Mouse (Mus musculus) intestine, postnatal 0 days (tissue): ENCODE results near the gene Stat6. TPM values are rescaled to one million over a fixed set of nuclear protein-coding genes. Genes with fewer than 3 reads are reported as not detected.
A peak's percentile ranks its signal among the peaks of the same experiment; 100 is the strongest.

Source experiments
- ATAC-seq: fragments of 200-750 bp; cut with Nextera tagmentation; 2 replicates; pipeline ENCODE4 v1.8.0; 2017; ENCODE audit warnings: mild to moderate bottlenecking, moderate TSS enrichment, moderate library complexity
- H3K27ac ChIP-seq: fragments of 300-500 bp; sonication (generic); 2 replicates; pipeline ENCODE4 v1.5.1; 2014; ENCODE audit warnings: mild to moderate bottlenecking, low read depth, low read length, moderate library complexity
- H3K27me3 ChIP-seq: fragments of 300-500 bp; sonication (generic); replicated peaks from 2 replicates; pipeline ENCODE4 v1.6.1; 2014; ENCODE audit warnings: low read length, mixed read lengths; ENCODE audit not compliant: control insufficient read depth, insufficient read depth
- H3K36me3 ChIP-seq: fragments of 300-500 bp; sonication (generic); 2 replicates; pipeline ENCODE4 v1.6.1; 2014; ENCODE audit warnings: mild to moderate bottlenecking, moderate library complexity; ENCODE audit not compliant: control insufficient read depth, insufficient read depth
- H3K4me1 ChIP-seq: fragments of 300-500 bp; sonication (generic); replicated peaks from 2 replicates; pipeline ENCODE4 v1.6.1; 2014; ENCODE audit warnings: antibody characterized with exemption, low read length, mixed read lengths; ENCODE audit not compliant: control insufficient read depth, insufficient read depth
- H3K4me2 ChIP-seq: fragments of 300-500 bp; sonication (generic); replicated peaks from 2 replicates; pipeline ENCODE4 v1.6.1; 2014; ENCODE audit warnings: low read depth, mild to moderate bottlenecking, moderate library complexity
- H3K4me3 ChIP-seq: fragments of 300-500 bp; sonication (generic); 2 replicates; pipeline ENCODE4 v1.5.1; 2014; ENCODE audit warnings: low read depth, low read length
- H3K9ac ChIP-seq: fragments of 300-500 bp; sonication (generic); 2 replicates; pipeline ENCODE4 v1.6.1; 2014; ENCODE audit warnings: mild to moderate bottlenecking, low read depth, low read length
- H3K9me3 ChIP-seq: fragments of 300-500 bp; sonication (generic); 2 replicates; pipeline ENCODE4 v1.6.1; 2016; ENCODE audit warnings: mixed run types; ENCODE audit not compliant: control insufficient read depth
- CTCF ChIP-seq: sonication (generic); IDR thresholded peaks from 2 replicates; pipeline ENCODE4 v1.5.1; 2016; ENCODE audit warnings: low read depth, mild to moderate bottlenecking, control low read depth, antibody characterized with exemption, moderate library complexity
- WGBS: fragments of 180-500 bp; shearing (Covaris S2); extraction: QIAGEN DNeasy Blood & Tissue Kit; methylation state at CpG from one replicate; pipeline ENCODE4 v1.1.7; 2014; 5-methylcytosine and 5-hydroxymethylcytosine counted together
- polyA plus RNA-seq: library from polyadenylated mRNA; unstranded; fragments of >200 nt; fragmentation: Nextera tagmentation; extraction: Ambion mirVana; gene quantifications from 2 replicates; pipeline ENCODE4 v1.2.1, GENCODE M21; 2015

Stat6 gene
- polyA plus RNA-seq, 1 experiment from 2014 or later, result 27.1 TPM

GRCm38 (mm10) chr10:127666501-127667268, 23.9 kb downstream of the Stat6 start, which contains the start of gene Nemp1:
Nemp1 (plus strand) TSS chr10:127666901.
- no peaks in the 10 kb centered on the region for H3K9me3 ChIP-seq
- TF ChIP-seq CTCF, result no peak
- H3K27ac ChIP-seq, result peak within 1 kb of the TSS; percentile 81
- H3K4me1 ChIP-seq, result no peaks in the 10 kb centered on the region; the same call in 1 of the 2 replicates
- H3K27me3 ChIP-seq, result no peaks in the 10 kb centered on the region; the same call in 1 of the 2 replicates
- WGBS, result under 1% methylated on average over 64 of the region's 73 CpGs
- ATAC-seq, result peak; percentile 62
- peak within 1 kb of the TSS; percentile 93 for H3K4me2 ChIP-seq
- peak within 1 kb of the TSS; percentile 56 for H3K4me3 ChIP-seq
- peak within 1 kb of the TSS; percentile 67 for H3K9ac ChIP-seq
- H3K36me3 ChIP-seq, result no peaks in the 10 kb centered on the region; the same call in 1 of the 2 replicates

DNA sequence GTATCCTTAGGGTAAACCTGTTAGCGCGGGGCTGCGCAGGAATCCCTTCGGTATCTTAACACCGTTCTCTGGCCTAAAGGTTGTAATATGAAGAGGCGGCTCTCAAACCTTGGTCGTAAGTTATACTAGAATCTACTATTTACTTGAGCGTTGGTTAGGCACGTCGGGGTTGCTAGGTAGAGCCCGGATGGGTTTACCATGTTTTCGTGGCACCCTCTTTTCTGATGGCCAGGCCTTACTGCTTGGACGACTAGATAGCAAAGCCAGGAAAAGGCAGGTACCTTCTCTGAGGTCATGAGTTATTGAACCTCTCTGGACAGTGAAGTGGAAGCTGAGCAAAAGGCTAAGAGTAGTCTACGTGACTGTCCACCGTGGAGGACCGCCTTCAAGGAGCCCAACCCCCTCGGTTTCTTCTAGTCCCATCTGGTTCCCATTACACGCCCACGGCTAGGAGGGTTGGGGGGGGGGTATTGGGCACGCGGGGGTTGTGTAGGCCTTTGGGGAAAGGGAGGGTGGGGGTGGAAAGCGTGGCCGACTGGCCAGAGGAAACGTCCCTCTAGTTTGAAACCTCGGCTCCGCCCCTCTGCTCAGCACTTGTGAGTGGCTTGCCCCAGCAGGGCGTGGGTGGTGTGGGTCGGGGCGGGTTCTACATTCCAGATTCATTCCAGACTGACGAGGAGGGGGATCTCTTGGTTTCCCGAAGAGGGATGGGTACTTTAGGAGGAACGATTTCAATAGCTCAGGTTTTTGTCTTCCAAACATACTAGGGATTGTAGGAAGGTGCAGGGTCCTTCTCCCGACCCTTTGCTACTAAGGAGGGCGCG, 24.7 kb downstream of the Stat6 start:
- Histone ChIP-seq H3K4me2 (peak overlapping the region; percentile 93), H3K9ac (peak overlapping the region; percentile 67), H3K36me3 (no peaks in the 10 kb centered on the region; the same call in 1 of the 2 replicates), H3K9me3 (no peaks in the 10 kb centered on the region), H3K4me1 (no peaks in the 10 kb centered on the region; the same call in 1 of the 2 replicates), H3K27me3 (no peaks in the 10 kb centered on the region; the same call in 1 of the 2 replicates), H3K27ac (peak overlapping the region; percentile 81), H3K4me3 (peak overlapping the region; percentile 56)
- ATAC-seq, result peak; percentile 54
- WGBS, result 2% methylated on average over 35 of the region's 35 CpGs
- TF ChIP-seq CTCF, result no peak

DNA sequence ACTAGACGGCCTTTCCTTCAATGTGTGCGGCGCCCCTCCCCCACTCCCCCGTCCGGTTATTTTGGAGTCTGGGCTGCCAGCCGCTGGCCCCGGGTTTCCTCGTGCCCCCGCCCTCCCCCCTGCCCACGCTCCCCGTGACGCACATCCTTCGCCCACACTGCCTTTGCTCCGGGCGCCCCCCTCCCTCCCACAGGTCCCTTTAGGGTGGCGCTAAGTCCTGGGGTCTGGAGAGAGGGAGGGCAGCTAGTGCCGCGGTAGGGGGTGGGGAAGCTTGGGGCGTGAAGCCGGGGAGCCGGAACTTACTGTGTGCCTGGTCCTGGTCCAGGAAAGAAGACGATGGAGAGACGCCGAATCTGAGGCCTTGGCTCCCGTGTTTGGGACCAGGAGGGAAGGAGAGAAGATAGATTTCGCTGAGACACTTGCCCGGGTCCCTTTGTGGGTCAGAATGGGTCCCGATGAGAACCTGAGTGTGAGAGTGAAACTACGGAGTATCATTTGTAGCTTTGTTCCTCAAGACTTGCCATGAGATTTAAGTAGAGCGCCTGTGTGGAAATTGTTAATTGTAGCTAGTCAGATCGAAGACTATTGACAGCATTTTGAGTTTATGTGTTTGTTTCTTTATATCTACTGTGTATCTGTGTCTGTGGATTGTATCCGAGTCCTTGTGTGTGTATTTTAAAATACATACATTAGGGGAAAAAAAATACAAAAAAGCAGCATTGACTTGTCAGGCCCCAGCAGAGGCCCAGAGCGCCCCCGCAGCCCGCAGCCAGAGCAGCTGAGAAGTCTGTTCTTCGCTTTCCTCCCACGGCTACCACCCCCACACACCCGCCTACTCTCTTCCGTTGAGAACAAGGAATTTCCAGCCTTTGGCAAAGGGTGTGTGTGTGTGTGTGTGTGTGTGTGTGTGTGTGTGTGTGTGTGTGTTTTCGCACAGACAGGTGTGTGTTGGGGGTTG, 25.6 kb downstream of the Stat6 start, which contains the start of gene Nab2:
Nab2 (minus strand) TSS at position 476 of the 958 bp plus-strand sequence.
- Histone ChIP-seq H3K9ac (peak within 1 kb of the TSS; percentile 37), H3K4me3 (peak within 1 kb of the TSS; percentile 56), H3K4me2 (peak within 1 kb of the TSS; percentile 93), H3K9me3 (no peaks in the 10 kb centered on the region), H3K4me1 (no peaks in the 10 kb centered on the region; the same call in 1 of the 2 replicates), H3K27me3 (no peaks in the 10 kb centered on the region; the same call in 1 of the 2 replicates), H3K36me3 (no peaks in the 10 kb centered on the region; the same call in 1 of the 2 replicates), H3K27ac (peak within 1 kb of the TSS; percentile 81)
- peak; percentile 34 for ATAC-seq
- WGBS, result 8% methylated on average over 39 of the region's 40 CpGs
- peak; percentile 49 for TF ChIP-seq CTCF

GRCm38 (mm10) chr10:127669170-127669569, 26.4 kb downstream of the Stat6 start:
- H3K4me2 ChIP-seq, result peak overlapping the region; percentile 93
- no peaks in the 10 kb centered on the region; the same call in 1 of the 2 replicates for H3K27me3 ChIP-seq
- H3K9me3 ChIP-seq, result no peaks in the 10 kb centered on the region
- no peak for TF ChIP-seq CTCF
- no peaks in the 10 kb centered on the region; the same call in 1 of the 2 replicates for H3K36me3 ChIP-seq
- WGBS, result 38% methylated on average over 7 of the region's 7 CpGs
- no peak overlapping the region; the same call in 1 of the 2 replicates for H3K9ac ChIP-seq
- no peak for ATAC-seq
- no peaks in the 10 kb centered on the region; the same call in 1 of the 2 replicates for H3K4me1 ChIP-seq
- peak overlapping the region; percentile 81; the same call in 1 of the 2 replicates for H3K27ac ChIP-seq
- peak overlapping the region; percentile 56; the same call in 1 of the 2 replicates for H3K4me3 ChIP-seq

DNA sequence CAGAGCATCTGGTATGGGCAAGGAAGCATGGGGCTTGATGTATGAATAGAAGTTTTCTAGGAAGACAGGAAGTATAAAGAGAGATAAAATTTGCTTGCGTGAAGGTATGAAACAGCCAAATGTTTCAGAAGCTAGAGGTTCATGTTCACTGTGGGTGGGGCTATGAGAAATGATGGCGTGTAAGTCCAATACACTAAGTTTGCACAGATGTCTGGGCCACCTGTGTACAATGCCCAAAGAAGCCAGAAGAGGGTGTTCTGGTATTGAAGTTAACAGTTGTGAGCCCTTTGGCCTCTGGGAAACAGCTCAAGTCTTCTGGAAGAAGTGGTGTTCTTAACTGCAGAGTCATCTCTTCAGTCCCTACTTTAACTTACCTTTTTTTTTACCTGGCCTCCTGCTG, 27.4 kb downstream of the Stat6 start:
- Histone ChIP-seq H3K9ac (no peak overlapping the region), H3K4me3 (no peak overlapping the region), H3K27me3 (no peaks in the 10 kb centered on the region), H3K4me1 (no peaks in the 10 kb centered on the region; the same call in 1 of the 2 replicates), H3K9me3 (no peaks in the 10 kb centered on the region), H3K4me2 (no peak overlapping the region), H3K27ac (no peak overlapping the region), H3K36me3 (no peaks in the 10 kb centered on the region)
- 76% methylated on average over 2 of the region's 2 CpGs for WGBS
- TF ChIP-seq CTCF, result 0 out of 2 replicates have a peak, but pooled peaks have one; percentile 7
- ATAC-seq, result no peak
